Mouse (Mus musculus) yolk sac, embryonic 10.5 days (tissue): Measurements from ENCODE around the gene Ccpg1.

Experiments
- DNase-seq: peaks from one replicate; pipeline ENCODE4 v3.0.0-alpha.2; 2017; ENCODE audit warnings: low spot score

The Ccpg1 gene

GRCm38 (mm10) chr9:73045711-73046110, 60.5 kb downstream of the Ccpg1 start:
- DNase-seq = no peak

- DNase-seq = no peak
Measured at GRCm38 (mm10) chr9:73047906-73048305, 62.7 kb downstream of the Ccpg1 start.

- no peak for DNase-seq
Measured at GRCm38 (mm10) chr9:73048927-73049326, 63.7 kb downstream of the Ccpg1 start.

- no peak for DNase-seq
Measured at GRCm38 (mm10) chr9:73049833-73050232, 64.6 kb downstream of the Ccpg1 start.

GRCm38 (mm10) chr9:73050606-73051005, 65.4 kb downstream of the Ccpg1 start:
- DNase-seq = no peak

GRCm38 (mm10) chr9:73055441-73055911, 70.2 kb downstream of the Ccpg1 start:
- DNase-seq = no peak

GRCm38 (mm10) chr9:73059224-73059623, 74.0 kb downstream of the Ccpg1 start:
- no peak for DNase-seq

GRCm38 (mm10) chr9:73063621-73064290, 78.5 kb downstream of the Ccpg1 start:
- no peak for DNase-seq
